Mouse (Mus musculus) CH12.LX (cell line): ENCODE data around the gene Slc16a9.

Experiments used
- CHD1 ChIP-seq: IDR thresholded peaks from 2 replicates; pipeline ENCODE4 v1.6.1; 2012; ENCODE audit warnings: low read depth, low read length, improper control_type of control experiment, inconsistent platforms
- CTCF ChIP-seq, 2 experiments: IDR thresholded peaks in 1 of 2; conservative IDR thresholded peaks in 1 of 2; 2 replicates each; pipeline ENCODE4 v1.5.1; 2011 to 2012; ENCODE audit warnings: low read depth in 2 of 2, low read length in 2 of 2, improper control_type of control experiment in 1 of 2, inconsistent platforms in 1 of 2, mild to moderate bottlenecking in 1 of 2, moderate library complexity in 1 of 2
- EP300 ChIP-seq: IDR thresholded peaks from 2 replicates; pipeline ENCODE4 v1.6.1; 2011; ENCODE audit warnings: low read length, improper control_type of control experiment
- ETS1 ChIP-seq: conservative IDR thresholded peaks from 2 replicates; pipeline ENCODE4 v1.6.1; 2012; ENCODE audit warnings: low read depth, mild to moderate bottlenecking, inconsistent platforms, low read length, improper control_type of control experiment, moderate library complexity
- IRF4 ChIP-seq: IDR thresholded peaks from 2 replicates; pipeline ENCODE4 v1.6.1; 2014; ENCODE audit warnings: low read depth, mild to moderate bottlenecking, inconsistent platforms, low read length, improper control_type of control experiment
- MAX ChIP-seq: IDR thresholded peaks from 2 replicates; pipeline ENCODE4 v1.6.1; 2011; ENCODE audit warnings: low read length, improper control_type of control experiment
- MEF2A ChIP-seq: IDR thresholded peaks from 2 replicates; pipeline ENCODE4 v1.6.1; 2014; ENCODE audit warnings: low read depth, mild to moderate bottlenecking, inconsistent platforms, low read length, improper control_type of control experiment, borderline replicate concordance
- POLR2A ChIP-seq: IDR thresholded peaks from 2 replicates; pipeline ENCODE4 v1.6.1; 2011; ENCODE audit warnings: low read depth, mild to moderate bottlenecking, improper control_type of control experiment, low read length
- POLR2AphosphoS2 ChIP-seq: IDR thresholded peaks from 2 replicates; pipeline ENCODE4 v1.6.1; 2011; ENCODE audit warnings: low read depth, low read length, improper control_type of control experiment
- RAD21 ChIP-seq: IDR thresholded peaks from 2 replicates; pipeline ENCODE4 v1.6.1; 2011; ENCODE audit warnings: low read depth, mild to moderate bottlenecking, low read length, improper control_type of control experiment, moderate library complexity
- RCOR1 ChIP-seq: conservative IDR thresholded peaks from 2 replicates; pipeline ENCODE4 v1.6.1; 2012; ENCODE audit warnings: low read depth, mild to moderate bottlenecking, inconsistent platforms, low read length, improper control_type of control experiment
- TCF12 ChIP-seq: IDR thresholded peaks from 2 replicates; pipeline ENCODE4 v1.6.1; 2014; ENCODE audit warnings: low read depth, mild to moderate bottlenecking, inconsistent platforms, low read length, improper control_type of control experiment
- ZC3H11A ChIP-seq: IDR thresholded peaks from 2 replicates; pipeline ENCODE4 v1.6.1; 2012; ENCODE audit warnings: low read depth, mild to moderate bottlenecking, inconsistent platforms, low read length, improper control_type of control experiment

GRCm38 (mm10) chr10:70255601-70256210, 10.8 kb downstream of the Slc16a9 start:
- TF ChIP-seq POLR2AphosphoS2 = no peak
- TF ChIP-seq TCF12 = no peak
- no peak for TF ChIP-seq EP300
- TF ChIP-seq RCOR1 = no peak
- TF ChIP-seq MAX = no peak
- no peak for TF ChIP-seq POLR2A
- no peak for TF ChIP-seq ETS1
- no peak for TF ChIP-seq ZC3H11A
- no peak for TF ChIP-seq CTCF (conservative IDR thresholded peaks at IDR 0.05 in 1 of 2, IDR thresholded peaks at IDR 0.05 in 1 of 2; ENCODE audit: low read depth in 2 of 2, low read length in 2 of 2)
- TF ChIP-seq RAD21 = no peak
- TF ChIP-seq MEF2A = no peak
- TF ChIP-seq IRF4 = no peak
- TF ChIP-seq CHD1 = no peak
